Mouse (Mus musculus): Measurements from ENCODE around the gene Rgs18. TPM values are rescaled to one million over a fixed set of nuclear protein-coding genes. Genes with fewer than 3 reads are reported as not detected.

The Rgs18 gene
- polyA plus RNA-seq, 1 experiment from 2014 or later: 3.0 TPM

Other genes with a start within 250 kb of the Rgs18 start
- gene Rgs21, start 207.8 kb downstream of the Rgs18 start, polyA plus RNA-seq (2014; fragmentation: Nextera tagmentation; extraction: Ambion mirVana): not detected in 2 replicates